Mouse (Mus musculus) limb, embryonic 14.5 days (tissue): ENCODE results near the gene Arl3. TPM values are rescaled to one million over a fixed set of nuclear protein-coding genes. Genes with fewer than 3 reads are reported as not detected.

Source experiments
- ATAC-seq: fragments of 200-750 bp; cut with Nextera tagmentation; 2 replicates; pipeline ENCODE4 v1.8.0; 2017; ENCODE audit warnings: low read depth, moderate number of reproducible peaks, moderate TSS enrichment; ENCODE audit not compliant: low FRiP score
- DNase-seq: peaks from one replicate; pipeline ENCODE4 v3.0.0-alpha.2; 2015; ENCODE audit warnings: low spot score
- H3K27ac ChIP-seq: fragments of 300-500 bp; sonication (generic); replicated peaks from 2 replicates; pipeline ENCODE4 v1.5.1; 2014; ENCODE audit warnings: low read depth, mild to moderate bottlenecking, low read length, moderate library complexity, mixed read lengths
- H3K27me3 ChIP-seq: fragments of 300-500 bp; sonication (generic); 2 replicates; pipeline ENCODE4 v1.6.1; 2014; ENCODE audit warnings: low read length, mixed read lengths; ENCODE audit not compliant: control insufficient read depth, insufficient read depth
- H3K36me3 ChIP-seq: fragments of 300-500 bp; sonication (generic); 2 replicates; pipeline ENCODE4 v1.6.1; 2014; ENCODE audit warnings: mild to moderate bottlenecking, low read length, moderate library complexity, mixed read lengths; ENCODE audit not compliant: control insufficient read depth, insufficient read depth
- H3K4me1 ChIP-seq: fragments of 300-500 bp; sonication (generic); 2 replicates; pipeline ENCODE4 v1.6.1; 2014; ENCODE audit warnings: antibody characterized with exemption, low read length, mixed read lengths; ENCODE audit not compliant: control insufficient read depth, insufficient read depth
- H3K4me2 ChIP-seq: fragments of 300-500 bp; sonication (generic); replicated peaks from 2 replicates; pipeline ENCODE4 v1.6.1; 2014; ENCODE audit warnings: low read depth, mild to moderate bottlenecking, low read length, moderate library complexity; ENCODE audit not compliant: severe bottlenecking
- H3K4me3 ChIP-seq: fragments of 300-500 bp; sonication (generic); replicated peaks from 2 replicates; pipeline ENCODE4 v1.5.1; 2014; ENCODE audit warnings: low read length
- H3K9ac ChIP-seq: fragments of 300-500 bp; sonication (generic); 2 replicates; pipeline ENCODE4 v1.6.1; 2014; ENCODE audit warnings: mild to moderate bottlenecking, low read depth, low read length, moderate library complexity; ENCODE audit not compliant: severe bottlenecking
- H3K9me3 ChIP-seq: fragments of 300-500 bp; sonication (generic); 2 replicates; pipeline ENCODE4 v1.6.1; 2016; ENCODE audit warnings: low read length; ENCODE audit not compliant: control insufficient read depth
- POLR2A ChIP-seq: fragments of 200-500 bp; IDR thresholded peaks from 2 replicates; pipeline ENCODE4 v1.8.0; 2012; ENCODE audit warnings: inconsistent platforms, mild to moderate bottlenecking, moderate library complexity, borderline replicate concordance; ENCODE audit not compliant: insufficient read depth, insufficient read length; ENCODE audit errors: extremely low read depth
- WGBS: fragments of 180-500 bp; shearing (Covaris S2); extraction: QIAGEN DNeasy Blood & Tissue Kit; methylation state at CpG from one replicate; pipeline ENCODE4 v1.1.7; 2014; 5-methylcytosine and 5-hydroxymethylcytosine counted together
- polyA plus RNA-seq, 2 experiments: library from polyadenylated mRNA; depleted of rRNA in 1 of 2; stranded (reverse) in 1 of 2; unstranded in 1 of 2; fragments of >200 nt; fragmentation: Nextera tagmentation in 1 of 2; extraction: Ambion mirVana in 1 of 2; gene quantifications; 2 replicates each; pipeline versions ENCODE4 v1.2.1 to v1.2.3; 2012 to 2014

Arl3 gene
- polyA plus RNA-seq, 2 experiments: 87.2 to 120 TPM

DNA sequence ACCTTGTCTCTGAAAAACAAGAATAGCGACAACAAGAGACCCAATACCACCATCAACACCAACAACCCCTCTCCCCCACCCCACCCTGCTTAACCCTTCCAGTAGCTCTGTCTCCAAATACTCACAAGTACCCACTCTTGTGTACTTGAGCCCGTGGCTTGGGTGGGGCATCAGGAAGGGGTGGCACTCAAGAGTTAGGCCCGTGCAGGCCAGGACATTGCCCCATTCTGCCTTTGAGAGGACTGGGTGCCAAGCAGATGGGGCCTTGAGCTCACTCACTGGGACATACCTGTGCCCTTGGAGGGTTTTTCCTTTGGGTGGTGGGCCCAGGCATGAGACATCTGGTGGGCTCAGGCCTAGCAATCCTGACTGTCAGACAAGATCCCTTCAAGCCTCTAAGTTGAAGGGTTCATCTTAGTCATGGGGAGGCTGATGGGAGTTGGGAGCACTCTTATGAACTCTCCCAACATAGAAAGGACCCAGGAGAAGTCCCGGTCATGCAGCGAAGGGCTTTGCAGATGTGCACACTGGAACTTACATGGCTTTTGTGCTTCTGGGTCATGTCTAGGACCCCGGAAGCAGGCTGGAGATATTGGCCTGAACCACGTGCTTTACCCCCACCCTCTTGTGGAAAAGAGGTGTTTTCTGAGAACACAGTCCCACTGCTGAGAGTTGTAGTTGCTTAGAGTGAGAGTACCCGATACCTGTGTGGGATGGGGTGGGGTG, 67.2 kb downstream of the Arl3 start:
- H3K4me2 ChIP-seq: 0 out of 2 replicates have a peak overlapping the region, but pooled peaks have one; percentile 16
- no peak overlapping the region; the same call in 1 of the 2 replicates for H3K9ac ChIP-seq
- no peak for TF ChIP-seq POLR2A
- no peak for ATAC-seq
- no peaks in the 10 kb centered on the region for H3K27me3 ChIP-seq
- H3K27ac ChIP-seq: no peak overlapping the region
- DNase-seq: no peak
- peaks cover 41% of the 10 kb centered on the region for H3K4me1 ChIP-seq
- 84% methylated on average over 8 of the region's 8 CpGs for WGBS
- peaks cover 48% of the 10 kb centered on the region for H3K36me3 ChIP-seq
- H3K4me3 ChIP-seq: no peak overlapping the region
- no peaks in the 10 kb centered on the region for H3K9me3 ChIP-seq

DNA sequence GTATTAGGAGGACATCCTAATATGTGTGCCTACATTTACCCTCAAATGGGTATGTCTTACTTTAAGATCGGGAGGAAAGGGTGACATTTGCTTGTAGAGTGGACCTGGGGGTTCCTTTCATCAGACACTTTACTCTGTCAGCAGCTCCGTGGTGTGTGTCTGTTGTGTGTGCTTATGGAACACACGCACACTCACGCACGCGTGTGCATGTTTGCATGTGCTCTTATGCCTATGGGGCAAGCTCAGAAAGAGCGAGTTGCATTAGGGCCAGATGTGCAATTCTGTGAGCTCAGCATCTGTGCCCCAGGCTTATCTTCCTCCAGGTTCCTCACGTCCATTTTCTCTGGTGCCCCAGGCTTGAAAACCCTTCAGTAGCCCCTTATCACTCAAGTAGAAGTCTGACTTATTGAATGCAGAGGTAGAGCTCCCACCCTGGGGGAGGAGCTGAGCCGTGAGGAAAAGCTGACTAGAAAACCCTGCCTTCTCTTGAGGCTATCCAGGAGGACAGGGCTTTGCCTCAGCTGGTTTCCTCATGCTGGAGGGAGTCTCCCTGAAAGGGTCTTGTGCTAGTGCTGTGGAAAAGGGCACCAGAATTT, 68.1 kb downstream of the Arl3 start:
- no peak for TF ChIP-seq POLR2A
- WGBS: 56% methylated on average over 9 of the region's 9 CpGs
- DNase-seq: no peak

DNA sequence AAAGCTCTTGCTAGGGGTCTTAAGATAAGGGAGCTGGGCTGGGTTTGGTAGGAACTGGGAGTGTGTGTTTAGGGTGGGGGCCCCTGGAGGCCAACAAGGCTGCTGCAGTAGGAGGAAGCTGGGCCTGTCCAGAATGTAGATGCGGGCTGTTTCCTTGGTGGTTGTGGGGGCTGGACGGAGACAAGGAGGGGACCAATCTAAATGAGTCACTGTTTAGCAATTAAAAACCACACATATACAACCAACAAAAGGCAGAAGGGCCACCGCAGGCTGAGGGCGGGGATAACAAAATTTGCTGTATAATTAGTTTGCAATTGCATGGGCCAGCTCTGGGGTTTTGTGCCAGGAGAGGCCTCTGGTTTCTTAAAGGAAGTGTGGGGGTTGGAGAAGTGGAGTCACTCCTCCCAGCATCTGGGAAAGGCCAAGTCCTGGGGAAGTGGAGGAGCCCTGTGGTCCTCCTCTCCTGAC, 68.9 kb downstream of the Arl3 start:
- DNase-seq (peak; percentile 47), ATAC-seq (0 out of 2 replicates have a peak, but pooled peaks have one; percentile 0)
- WGBS: 9% methylated on average over 4 of the region's 4 CpGs
- H3K27ac ChIP-seq: peak overlapping the region; percentile 98
- H3K27me3 ChIP-seq: no peaks in the 10 kb centered on the region
- no peak for TF ChIP-seq POLR2A
- peak overlapping the region; percentile 85 for H3K9ac ChIP-seq
- peaks cover 32% of the 10 kb centered on the region for H3K36me3 ChIP-seq
- H3K4me2 ChIP-seq: peak overlapping the region; percentile 97
- H3K9me3 ChIP-seq: no peaks in the 10 kb centered on the region
- peaks cover 41% of the 10 kb centered on the region for H3K4me1 ChIP-seq
- H3K4me3 ChIP-seq: peak overlapping the region; percentile 82

More for the DNA sequence above, 68.1 kb downstream of the Arl3 start:
- H3K27me3 ChIP-seq: no peaks in the 10 kb centered on the region
- peaks cover 40% of the 10 kb centered on the region for H3K36me3 ChIP-seq
- peak overlapping the region; percentile 97 for H3K4me2 ChIP-seq
- H3K9me3 ChIP-seq: no peaks in the 10 kb centered on the region
- ATAC-seq: no peak
- peak overlapping the region; percentile 85 for H3K9ac ChIP-seq
- peaks cover 41% of the 10 kb centered on the region for H3K4me1 ChIP-seq
- H3K4me3 ChIP-seq: peak overlapping the region; percentile 82
- H3K27ac ChIP-seq: peak overlapping the region; percentile 98; the same call in 1 of the 2 replicates

DNA sequence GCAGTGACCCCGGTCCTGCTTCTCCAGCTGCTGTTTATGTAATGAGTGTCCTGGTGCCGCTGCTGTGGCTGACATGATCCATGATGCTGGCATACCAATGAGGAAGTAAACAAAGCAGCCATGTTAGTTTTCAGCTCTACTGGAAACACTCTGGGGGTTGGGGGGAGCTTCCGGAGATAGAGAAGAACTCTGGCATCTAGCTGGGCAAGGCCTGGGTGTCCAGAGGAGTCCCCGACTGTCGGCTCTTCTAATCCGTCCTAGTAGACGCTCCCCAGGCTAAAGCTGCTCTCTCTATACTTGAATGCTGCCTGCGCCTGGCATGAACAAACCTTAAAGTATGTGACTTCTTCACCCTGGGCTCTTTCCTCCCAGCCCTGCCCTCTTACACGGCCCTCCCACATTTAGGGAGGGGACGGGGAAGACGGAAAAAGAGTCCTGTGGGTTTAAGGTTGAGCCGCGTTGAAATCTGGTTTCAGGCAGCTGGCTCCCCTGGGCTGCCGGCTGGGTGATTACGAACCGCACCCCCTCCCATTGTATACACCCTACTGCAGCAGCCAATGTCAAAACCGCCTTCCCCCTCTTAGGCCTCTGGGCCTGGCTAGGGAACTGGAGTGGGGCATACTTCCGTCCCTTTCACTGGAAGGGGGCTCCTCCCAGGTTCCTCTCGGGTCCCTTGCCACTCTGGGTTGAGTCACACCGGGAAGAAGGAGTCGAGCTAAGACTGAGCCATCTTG, 69.5 kb downstream of the Arl3 start:
- H3K4me1 ChIP-seq: peaks cover 36% of the 10 kb centered on the region
- ATAC-seq: peak; percentile 8; the same call in 1 of the 2 replicates
- peaks cover 29% of the 10 kb centered on the region for H3K36me3 ChIP-seq
- H3K27ac ChIP-seq: peak overlapping the region; percentile 98
- DNase-seq: peak; percentile 84
- no peaks in the 10 kb centered on the region for H3K27me3 ChIP-seq
- peak overlapping the region; percentile 85 for H3K9ac ChIP-seq
- H3K4me2 ChIP-seq: peak overlapping the region; percentile 97
- WGBS: under 1% methylated on average over 21 of the region's 21 CpGs
- H3K4me3 ChIP-seq: peak overlapping the region; percentile 82
- no peaks in the 10 kb centered on the region for H3K9me3 ChIP-seq
- no peak for TF ChIP-seq POLR2A
